In genomic region chr15:5108655-5109040, GRCm38 (mm10) we compare ENCODE assay signal across 12 mouse cellular contexts. TPM values are rescaled to one million over a fixed set of nuclear protein-coding genes. Genes with fewer than 3 reads are reported as not detected.
A peak's percentile ranks its signal among the peaks of the same experiment; 100 is the strongest.
DNase-seq lines count a peak whose midpoint lies in the region; ATAC-seq and TF ChIP-seq lines count a peak whose summit lies in the region.
"Had no signal": no experiment of that assay in that cellular context is flagged by ENCODE, and none has a peak within 500 bp of the region (broad histone marks: within the 10 kb centered on the region; RNA-seq: fewer than 3 reads in every experiment).

No protein-coding gene starts in this region.

- TF ChIP-seq CTCF in kidney, adult 2 months (conservative IDR thresholded peaks at IDR 0.05; ENCODE audit: insufficient read depth, insufficient read length, low read depth, low read length) = no peak
- no peak for TF ChIP-seq CTCF in C2C12 (IDR thresholded peaks at IDR 0.05; ENCODE audit: control insufficient read depth, insufficient read depth, insufficient read length)
- TF ChIP-seq CTCF in left cerebral cortex, adult 2 months (IDR thresholded peaks at IDR 0.05) = no peak
- no peak for TF ChIP-seq CTCF in hindbrain, postnatal 0 days (IDR thresholded peaks at IDR 0.05; ENCODE audit: low read depth)

- H3K4me3 ChIP-seq in kidney, adult 2 months (ENCODE audit: insufficient read depth, low read depth, low read length) = peak overlapping the region; percentile 60; the same call in 1 of the 2 replicates
- H3K4me3 ChIP-seq in C2C12 (ENCODE audit: insufficient read depth, poor library complexity, severe bottlenecking) = peak overlapping the region; percentile 21
- peak overlapping the region; percentile 32; the same call in 1 of the 2 replicates for H3K4me3 ChIP-seq in embryonic facial prominence, embryonic 15.5 days (replicated peaks)
- H3K4me3 ChIP-seq in liver, embryonic 16.5 days (ENCODE audit: low read depth, low read length) = peak overlapping the region; percentile 55
- H3K4me3 ChIP-seq in left cerebral cortex, adult 2 months = no peak overlapping the region
- H3K4me3 ChIP-seq in hindbrain, postnatal 0 days (ENCODE audit: low read length) = no peak overlapping the region

- DNase-seq in kidney, adult 2 months = no peak
- DNase-seq in kidney, postnatal 25 days = no peak
- DNase-seq in left cerebral cortex, postnatal 4 days = no peak
- no peak for DNase-seq in left cerebral cortex, adult 2 months (ENCODE audit: extremely low spot score in 1 of 2, low spot score in 2 of 2)
- DNase-seq in hindbrain, postnatal 0 days (ENCODE audit: low spot score) = no peak
- DNase-seq: cerebellum, postnatal 10 days; forebrain, postnatal 0 days had no signal

- H3ac ChIP-seq in C2C12 (ENCODE audit: control insufficient read depth, insufficient read length, low read depth) = no peak overlapping the region

- no peaks in the 10 kb centered on the region for H3K79me3 ChIP-seq in C2C12 (ENCODE audit: low read depth)

- intact Hi-C loops in left cerebral cortex, postnatal 4 days (cut with DNase I) = no loop called here
- intact Hi-C loops in left cerebral cortex, adult 2 months (cut with DNase I) = loop anchor here (5.0 kb wide), 2 partner anchors 1051 to 1151 kb away; no protein-coding TSS in a partner anchor

- peaks cover 11% of the 10 kb centered on the region for H3K79me2 ChIP-seq in C2C12 (ENCODE audit: control insufficient read depth, insufficient read depth)

- peak overlapping the region; percentile 69 for H3K27ac ChIP-seq in kidney, adult 2 months (ENCODE audit: insufficient read depth, low read depth, low read length)
- no peak overlapping the region for H3K27ac ChIP-seq in embryonic facial prominence, embryonic 15.5 days (replicated peaks)
- no peak overlapping the region for H3K27ac ChIP-seq in liver, embryonic 16.5 days (ENCODE audit: low read length)
- H3K27ac ChIP-seq in left cerebral cortex, adult 2 months = no peak overlapping the region
- no peak overlapping the region for H3K27ac ChIP-seq in hindbrain, postnatal 0 days
- H3K27ac ChIP-seq: hindbrain, embryonic 13.5 days had no signal

- H3K9me3 ChIP-seq in embryonic facial prominence, embryonic 15.5 days (replicated peaks) = no peaks in the 10 kb centered on the region
- no peaks in the 10 kb centered on the region for H3K9me3 ChIP-seq in liver, embryonic 16.5 days (replicated peaks; ENCODE audit: control insufficient read depth, low read length)
- H3K9me3 ChIP-seq in hindbrain, postnatal 0 days (ENCODE audit: low read length) = no peaks in the 10 kb centered on the region
- H3K9me3 ChIP-seq: hindbrain, embryonic 13.5 days had no signal

- H3K9ac ChIP-seq in embryonic facial prominence, embryonic 15.5 days = no peak overlapping the region
- no peak overlapping the region for H3K9ac ChIP-seq in liver, embryonic 16.5 days (ENCODE audit: low read depth, low read length)
- no peak overlapping the region for H3K9ac ChIP-seq in hindbrain, postnatal 0 days (replicated peaks; ENCODE audit: low read length)
- H3K9ac ChIP-seq: forebrain, postnatal 0 days; hindbrain, embryonic 13.5 days had no signal

- WGBS in kidney, adult 2 months = 58% methylated on average over 3 of the region's 3 CpGs
- WGBS in embryonic facial prominence, embryonic 15.5 days = 74% methylated on average over 3 of the region's 3 CpGs
- 32% methylated on average over 3 of the region's 3 CpGs for WGBS in liver, embryonic 16.5 days (ENCODE audit: insufficient replicate concordance)
- WGBS in hindbrain, postnatal 0 days = 79% methylated on average over 3 of the region's 3 CpGs

- peak overlapping the region; percentile 34; the same call in 1 of the 2 replicates for H3K4me2 ChIP-seq in embryonic facial prominence, embryonic 15.5 days (replicated peaks)
- peak overlapping the region; percentile 51; the same call in 1 of the 2 replicates for H3K4me2 ChIP-seq in liver, embryonic 16.5 days (ENCODE audit: low read depth, low read length)
- H3K4me2 ChIP-seq in hindbrain, postnatal 0 days (ENCODE audit: low read depth, low read length) = no peak overlapping the region
- H3K4me2 ChIP-seq: hindbrain, embryonic 13.5 days had no signal

- ATAC-seq in embryonic facial prominence, embryonic 15.5 days (ENCODE audit: insufficient number of reproducible peaks, low FRiP score, low TSS enrichment, low read depth) = no peak
- ATAC-seq in liver, embryonic 16.5 days (ENCODE audit: low read depth) = no peak
- ATAC-seq in hindbrain, postnatal 0 days = no peak
- ATAC-seq: forebrain, postnatal 0 days had no signal

- H3K36me3 ChIP-seq in kidney, adult 2 months (ENCODE audit: control insufficient read depth, insufficient read depth, low read length) = no peaks in the 10 kb centered on the region
- H3K36me3 ChIP-seq in C2C12 (ENCODE audit: control insufficient read depth, insufficient read depth) = peaks cover 18% of the 10 kb centered on the region
- H3K36me3 ChIP-seq in embryonic facial prominence, embryonic 15.5 days = no peaks in the 10 kb centered on the region
- H3K36me3 ChIP-seq in liver, embryonic 16.5 days (ENCODE audit: control insufficient read depth, insufficient read depth) = no peaks in the 10 kb centered on the region
- no peaks in the 10 kb centered on the region for H3K36me3 ChIP-seq in hindbrain, postnatal 0 days (ENCODE audit: insufficient read depth, low read length)
- H3K36me3 ChIP-seq: hindbrain, embryonic 13.5 days had no signal

- no peaks in the 10 kb centered on the region for H3K4me1 ChIP-seq in kidney, adult 2 months (ENCODE audit: control insufficient read depth, insufficient read depth, low read length)
- H3K4me1 ChIP-seq in embryonic facial prominence, embryonic 15.5 days = no peaks in the 10 kb centered on the region
- peaks cover 18% of the 10 kb centered on the region for H3K4me1 ChIP-seq in liver, embryonic 16.5 days (ENCODE audit: control insufficient read depth, low read depth, low read length)
- no peaks in the 10 kb centered on the region for H3K4me1 ChIP-seq in hindbrain, postnatal 0 days (ENCODE audit: insufficient read depth, low read length)
- H3K4me1 ChIP-seq: hindbrain, embryonic 13.5 days had no signal

- H3K27me3 ChIP-seq in kidney, adult 2 months (replicated peaks; ENCODE audit: control insufficient read depth, insufficient read depth, low read length) = no peaks in the 10 kb centered on the region
- H3K27me3 ChIP-seq in C2C12 (ENCODE audit: control insufficient read depth, insufficient read depth, insufficient read length) = no peaks in the 10 kb centered on the region
- no peaks in the 10 kb centered on the region for H3K27me3 ChIP-seq in embryonic facial prominence, embryonic 15.5 days
- H3K27me3 ChIP-seq in liver, embryonic 16.5 days (ENCODE audit: control insufficient read depth, insufficient read depth, low read depth, low read length) = 0 out of 2 replicates have a peak, but pooled peaks cover 3% of the 10 kb centered on the region
- no peaks in the 10 kb centered on the region for H3K27me3 ChIP-seq in hindbrain, postnatal 0 days (ENCODE audit: insufficient read depth, low read length)
- H3K27me3 ChIP-seq: hindbrain, embryonic 13.5 days had no signal

- no peak for TF ChIP-seq POLR2A in kidney, adult 2 months (IDR thresholded peaks at IDR 0.05; ENCODE audit: low read depth, low read length)

TF ChIP-seq in C2C12, 6 proteins besides CTCF, POLR2A, EP300 and RAD21:
- TF ChIP-seq MAX (IDR thresholded peaks at IDR 0.05) = no peak

RNA-seq across cellular contexts. Expression of gene Card6, which starts 0.3 kb away (rescaled TPM):
- 1.9 and 2.6 TPM in 2 replicates for polyA plus RNA-seq in kidney, adult 2 months (2012; rRNA removed)
- 5.2 TPM for polyA plus RNA-seq in C2C12 (2012; fragmentation: generic; extraction: Trizol)
- 1.7 and 1.9 TPM in 2 replicates for polyA plus RNA-seq in embryonic facial prominence, embryonic 15.5 days (2015; fragmentation: Nextera tagmentation; extraction: Ambion mirVana)
- 1.5 and 1.7 TPM in 2 replicates for polyA plus RNA-seq in liver, embryonic 16.5 days (2015; fragmentation: Nextera tagmentation; extraction: Ambion mirVana)
- total RNA-seq in left cerebral cortex, postnatal 4 days (2021) = 1 to 10 TPM in 1 of 2 experiments, under 1 TPM in 1; 0.88 to 1.7 TPM
- total RNA-seq in left cerebral cortex, adult 2 months (2021) = 1 to 10 TPM; 2.2 to 2.7 TPM
- total RNA-seq in hindbrain, postnatal 0 days (2014; rRNA removed) = 0.16 and 0.29 TPM in 2 replicates
- 0.23 and 0.54 TPM in 2 replicates for polyA plus RNA-seq in hindbrain, postnatal 0 days (2015; fragmentation: Nextera tagmentation; extraction: Ambion mirVana)

RNA-seq across cellular contexts. Expression of gene Rpl37, which starts 7.8 kb away (rescaled TPM):
- 663 and 821 TPM in 2 replicates for polyA plus RNA-seq in kidney, adult 2 months (2012; rRNA removed)
- polyA plus RNA-seq in C2C12 (2012; fragmentation: generic; extraction: Trizol) = 4,450 TPM
- 560 and 603 TPM in 2 replicates for polyA plus RNA-seq in embryonic facial prominence, embryonic 15.5 days (2015; fragmentation: Nextera tagmentation; extraction: Ambion mirVana)
- polyA plus RNA-seq in liver, embryonic 16.5 days (2015; fragmentation: Nextera tagmentation; extraction: Ambion mirVana) = 249 and 306 TPM in 2 replicates
- 100 to 1,000 TPM; 301 to 319 TPM for total RNA-seq in left cerebral cortex, postnatal 4 days (2021)
- total RNA-seq in left cerebral cortex, adult 2 months (2021) = 100 to 1,000 TPM; 252 to 283 TPM
- total RNA-seq in hindbrain, postnatal 0 days (2014; rRNA removed) = 147 and 148 TPM in 2 replicates
- 414 and 415 TPM in 2 replicates for polyA plus RNA-seq in hindbrain, postnatal 0 days (2015; fragmentation: Nextera tagmentation; extraction: Ambion mirVana)

RNA-seq across cellular contexts. Expression of gene Prkaa1, which starts 35.0 kb away (rescaled TPM):
- polyA plus RNA-seq in kidney, adult 2 months (2012; rRNA removed) = 5.3 and 6.5 TPM in 2 replicates
- polyA plus RNA-seq in C2C12 (2012; fragmentation: generic; extraction: Trizol) = 21.3 TPM
- polyA plus RNA-seq in embryonic facial prominence, embryonic 15.5 days (2015; fragmentation: Nextera tagmentation; extraction: Ambion mirVana) = 16.1 and 17.2 TPM in 2 replicates
- 11.8 and 12.3 TPM in 2 replicates for polyA plus RNA-seq in liver, embryonic 16.5 days (2015; fragmentation: Nextera tagmentation; extraction: Ambion mirVana)
- 10 to 100 TPM; 20.1 to 20.3 TPM for total RNA-seq in left cerebral cortex, postnatal 4 days (2021)
- total RNA-seq in left cerebral cortex, adult 2 months (2021) = 10 to 100 TPM; 20.1 to 21.7 TPM
- total RNA-seq in hindbrain, postnatal 0 days (2014; rRNA removed) = 12.0 and 14.3 TPM in 2 replicates
- 9.4 and 9.8 TPM in 2 replicates for polyA plus RNA-seq in hindbrain, postnatal 0 days (2015; fragmentation: Nextera tagmentation; extraction: Ambion mirVana)

RNA-seq across cellular contexts. Expression of gene C7, which starts 45.1 kb away (rescaled TPM):
- 2.2 and 2.3 TPM in 2 replicates for polyA plus RNA-seq in kidney, adult 2 months (2012; rRNA removed)
- polyA plus RNA-seq in C2C12 (2012; fragmentation: generic; extraction: Trizol) = not detected
- 0.09 TPM in 1 of 2 replicates, not detected in the other for polyA plus RNA-seq in embryonic facial prominence, embryonic 15.5 days (2015; fragmentation: Nextera tagmentation; extraction: Ambion mirVana)
- not detected in 2 replicates for polyA plus RNA-seq in liver, embryonic 16.5 days (2015; fragmentation: Nextera tagmentation; extraction: Ambion mirVana)
- total RNA-seq in left cerebral cortex, postnatal 4 days (2021) = under 1 TPM; 0.22 to 0.46 TPM
- under 1 TPM; 0.65 to 0.81 TPM for total RNA-seq in left cerebral cortex, adult 2 months (2021)
- 0.10 TPM in 1 of 2 replicates, not detected in the other for total RNA-seq in hindbrain, postnatal 0 days (2014; rRNA removed)
- 0.05 TPM in 1 of 2 replicates, not detected in the other for polyA plus RNA-seq in hindbrain, postnatal 0 days (2015; fragmentation: Nextera tagmentation; extraction: Ambion mirVana)
- polyA plus RNA-seq: hindbrain, embryonic 13.5 days; midbrain, postnatal 0 days had no signal

Comparison
In these comparisons a context has a peak if more than half of its experiments do, and no peak if none do; other contexts are left out.
1. H3K4me3 ChIP-seq: peak in kidney, adult 2 months (single experiment), C2C12 (single experiment), embryonic facial prominence, embryonic 15.5 days (single experiment) and liver, embryonic 16.5 days (single experiment); none in left cerebral cortex, adult 2 months (single experiment) and hindbrain, postnatal 0 days (single experiment).